Mouse (Mus musculus) heart, postnatal 0 days (tissue): ENCODE measurements around the gene Map1lc3a. TPM values are rescaled to one million over a fixed set of nuclear protein-coding genes. Genes with fewer than 3 reads are reported as not detected.

ENCODE experiments used
- ATAC-seq: fragments of 200-750 bp; cut with Nextera tagmentation; 2 replicates; pipeline ENCODE4 v1.8.0; 2017; ENCODE audit warnings: low read depth, moderate number of reproducible peaks, moderate library complexity; ENCODE audit not compliant: insufficient read depth
- DNase-seq: peaks from one replicate; pipeline ENCODE4 v3.0.0-alpha.2; 2016; ENCODE audit warnings: low spot score
- H3K27ac ChIP-seq: fragments of 300-500 bp; sonication (generic); 2 replicates; pipeline ENCODE4 v1.5.1; 2014; ENCODE audit warnings: low read depth, mild to moderate bottlenecking
- H3K27me3 ChIP-seq: fragments of 300-500 bp; sonication (generic); 2 replicates; pipeline ENCODE4 v1.6.1; 2014; ENCODE audit warnings: low read length, mixed read lengths; ENCODE audit not compliant: control insufficient read depth, insufficient read depth
- H3K36me3 ChIP-seq: fragments of 300-500 bp; sonication (generic); replicated peaks from 2 replicates; pipeline ENCODE4 v1.6.1; 2014; ENCODE audit warnings: low read length, mixed read lengths; ENCODE audit not compliant: control insufficient read depth, insufficient read depth
- H3K4me1 ChIP-seq: fragments of 300-500 bp; sonication (generic); 2 replicates; pipeline ENCODE4 v1.6.1; 2014; ENCODE audit warnings: antibody characterized with exemption; ENCODE audit not compliant: control insufficient read depth, insufficient read depth
- H3K4me2 ChIP-seq: fragments of 300-500 bp; sonication (generic); 2 replicates; pipeline ENCODE4 v1.6.1; 2014; ENCODE audit warnings: low read depth, mild to moderate bottlenecking, low read length, moderate library complexity
- H3K4me3 ChIP-seq: fragments of 300-500 bp; sonication (generic); 2 replicates; pipeline ENCODE4 v1.5.1; 2014; ENCODE audit warnings: low read depth, low read length
- H3K9ac ChIP-seq: fragments of 300-500 bp; sonication (generic); replicated peaks from 2 replicates; pipeline ENCODE4 v1.6.1; 2014; ENCODE audit warnings: low read depth, low read length, mixed read lengths
- H3K9me3 ChIP-seq: fragments of 300-500 bp; sonication (generic); replicated peaks from 2 replicates; pipeline ENCODE4 v1.6.1; 2016; ENCODE audit warnings: low read length; ENCODE audit not compliant: control insufficient read depth
- CTCF ChIP-seq: IDR thresholded peaks from 2 replicates; pipeline ENCODE4 v1.5.1; 2016; ENCODE audit warnings: antibody characterized with exemption, control low read depth, low read depth
- EP300 ChIP-seq: IDR thresholded peaks from 2 replicates; pipeline ENCODE4 v1.6.1; 2016; ENCODE audit warnings: antibody characterized with exemption, low read depth
- WGBS: fragments of 180-500 bp; shearing (Covaris S2); extraction: QIAGEN DNeasy Blood & Tissue Kit; methylation state at CpG from one replicate; pipeline ENCODE4 v1.1.7; 2014; 5-methylcytosine and 5-hydroxymethylcytosine counted together
- polyA plus RNA-seq: library from polyadenylated mRNA; unstranded; fragments of >200 nt; fragmentation: Nextera tagmentation; extraction: Ambion mirVana; gene quantifications from 2 replicates; pipeline ENCODE4 v1.2.1, GENCODE M21; 2015
- total RNA-seq: library from RNA; depleted of rRNA; stranded (reverse); fragments of >200 nt; gene quantifications from 2 replicates; pipeline ENCODE4 v1.2.3, GENCODE M21; 2014; ENCODE audit warnings: low replicate concordance

Map1lc3a gene
- total and polyA plus RNA-seq, 2 experiments from 2014 or later = 815 to 946 TPM

GRCm38 (mm10) chr2:155277721-155278120 is 1.6 kb downstream of the Map1lc3a start:
- Histone ChIP-seq H3K27me3 (no peaks in the 10 kb centered on the region), H3K27ac (peak overlapping the region; percentile 95), H3K36me3 (peaks cover 9% of the 10 kb centered on the region), H3K4me2 (peak overlapping the region; percentile 83), H3K9ac (peak overlapping the region; percentile 93), H3K9me3 (no peaks in the 10 kb centered on the region), H3K4me3 (peak overlapping the region; percentile 89), H3K4me1 (peaks cover 18% of the 10 kb centered on the region)
- ATAC-seq (no peak), DNase-seq (no peak)
- TF ChIP-seq EP300 (no peak), CTCF (no peak)
- WGBS = 86% methylated on average over 2 of the region's 2 CpGs

- no peak overlapping the region for H3K4me3 ChIP-seq
- peak; percentile 47 for DNase-seq
- no peak overlapping the region for H3K9ac ChIP-seq
- ATAC-seq = no peak
- peaks cover 21% of the 10 kb centered on the region for H3K4me1 ChIP-seq
- H3K9me3 ChIP-seq = no peaks in the 10 kb centered on the region
- no peak overlapping the region for H3K4me2 ChIP-seq
- WGBS = 52% methylated on average over 7 of the region's 7 CpGs
- peaks cover 9% of the 10 kb centered on the region for H3K36me3 ChIP-seq
- no peaks in the 10 kb centered on the region for H3K27me3 ChIP-seq
- peak overlapping the region; percentile 95 for H3K27ac ChIP-seq
- TF ChIP-seq CTCF (no peak), EP300 (no peak)
Measured at GRCm38 (mm10) chr2:155278361-155278760, 2.3 kb downstream of the Map1lc3a start.

DNA sequence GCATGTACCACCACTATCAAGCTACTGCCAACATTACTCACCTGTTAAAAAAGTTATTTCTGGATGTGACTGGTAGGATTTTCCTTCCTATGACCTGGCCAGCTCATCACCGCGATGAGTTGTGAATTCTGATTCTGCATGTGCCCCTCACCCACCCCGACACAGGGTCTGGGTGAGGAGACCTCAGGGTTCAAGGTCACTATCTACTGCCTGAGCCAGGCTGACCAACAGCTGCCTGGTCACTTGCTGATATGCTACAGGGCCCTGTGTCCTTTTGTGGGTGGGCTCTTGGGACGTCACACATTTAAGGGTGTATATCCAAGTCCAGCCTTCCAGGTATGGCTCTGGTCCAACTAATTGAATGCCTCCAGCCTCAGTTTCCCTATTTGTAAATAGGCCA is 3.1 kb downstream of the Map1lc3a start:
- ATAC-seq = no peak
- 83% methylated on average over 4 of the region's 4 CpGs for WGBS
- no peak for TF ChIP-seq EP300
- no peak for TF ChIP-seq CTCF
- no peaks in the 10 kb centered on the region for H3K27me3 ChIP-seq
- H3K27ac ChIP-seq = peak overlapping the region; percentile 95; the same call in 1 of the 2 replicates
- no peaks in the 10 kb centered on the region for H3K9me3 ChIP-seq
- DNase-seq = no peak
- peaks cover 29% of the 10 kb centered on the region for H3K4me1 ChIP-seq
- no peak overlapping the region for H3K4me2 ChIP-seq
- no peak overlapping the region for H3K9ac ChIP-seq
- peaks cover 9% of the 10 kb centered on the region for H3K36me3 ChIP-seq
- no peak overlapping the region for H3K4me3 ChIP-seq

GRCm38 (mm10) chr2:155280116-155280515 is 4.0 kb downstream of the Map1lc3a start:
- no peak for ATAC-seq
- Histone ChIP-seq H3K4me1 (peaks cover 38% of the 10 kb centered on the region), H3K4me2 (no peak overlapping the region), H3K4me3 (no peak overlapping the region), H3K9me3 (no peaks in the 10 kb centered on the region), H3K36me3 (peaks cover 9% of the 10 kb centered on the region), H3K9ac (no peak overlapping the region), H3K27ac (no peak overlapping the region), H3K27me3 (no peaks in the 10 kb centered on the region)
- DNase-seq = no peak
- TF ChIP-seq EP300 (no peak), CTCF (no peak)
- 66% methylated on average over 2 of the region's 2 CpGs for WGBS

GRCm38 (mm10) chr2:155283793-155284192 is 7.7 kb downstream of the Map1lc3a start:
- DNase-seq = no peak
- 66% methylated on average over 4 of the region's 4 CpGs for WGBS
- H3K27ac ChIP-seq = peak overlapping the region; percentile 85

DNA sequence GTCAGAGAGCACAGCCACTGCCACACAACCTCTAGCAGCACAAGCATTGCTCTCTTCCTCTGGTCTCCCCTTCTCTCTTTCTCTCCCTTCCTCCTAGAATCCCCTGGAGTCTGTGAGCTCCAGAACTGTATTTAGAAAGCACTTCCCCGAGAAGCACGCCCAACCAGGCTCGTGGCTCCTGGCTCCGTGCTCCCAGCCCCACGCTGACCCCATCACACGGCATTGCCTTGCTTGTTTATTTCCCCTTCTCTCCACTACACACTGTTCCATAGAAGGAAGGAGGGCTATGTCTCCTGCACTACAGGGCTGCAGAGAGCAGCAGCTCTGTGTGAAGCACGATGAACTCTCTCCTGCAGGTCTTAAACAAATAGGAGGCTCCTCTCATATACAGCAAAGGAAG is 8.6 kb downstream of the Map1lc3a start:
- H3K9ac ChIP-seq = 0 out of 2 replicates have a peak overlapping the region, but pooled peaks have one; percentile 0
- H3K4me3 ChIP-seq = no peak overlapping the region
- no peaks in the 10 kb centered on the region; the same call in 1 of the 2 replicates for H3K36me3 ChIP-seq
- ATAC-seq (no peak), DNase-seq (peak; percentile 16)
- 33% methylated on average over 7 of the region's 7 CpGs for WGBS
- no peak for TF ChIP-seq CTCF
- TF ChIP-seq EP300 = no peak
- peaks cover 30% of the 10 kb centered on the region for H3K4me1 ChIP-seq
- peak overlapping the region; percentile 85 for H3K27ac ChIP-seq
- H3K4me2 ChIP-seq = no peak overlapping the region; the same call in 1 of the 2 replicates
- H3K27me3 ChIP-seq = no peaks in the 10 kb centered on the region
- no peaks in the 10 kb centered on the region for H3K9me3 ChIP-seq

More at GRCm38 (mm10) chr2:155283793-155284192, 7.7 kb downstream of the Map1lc3a start:
- no peak overlapping the region for H3K4me2 ChIP-seq
- H3K27me3 ChIP-seq = no peaks in the 10 kb centered on the region
- H3K36me3 ChIP-seq = no peaks in the 10 kb centered on the region; the same call in 1 of the 2 replicates
- no peaks in the 10 kb centered on the region for H3K9me3 ChIP-seq
- H3K4me3 ChIP-seq = no peak overlapping the region
- ATAC-seq = no peak
- peaks cover 30% of the 10 kb centered on the region for H3K4me1 ChIP-seq
- TF ChIP-seq EP300 = no peak
- no peak for TF ChIP-seq CTCF
- no peak overlapping the region for H3K9ac ChIP-seq
